In genomic region chr13:34401031-34401430, GRCm38 (mm10) we compare ENCODE assay signal across 24 mouse cellular contexts. TPM values are rescaled to one million over a fixed set of nuclear protein-coding genes. Genes with fewer than 3 reads are reported as not detected.
DNase-seq lines count a peak whose midpoint lies in the region; ATAC-seq and TF ChIP-seq lines count a peak whose summit lies in the region.
"Had no signal": no experiment of that assay in that cellular context is flagged by ENCODE, and none has a peak within 500 bp of the region (broad histone marks: within the 10 kb centered on the region; RNA-seq: fewer than 3 reads in every experiment).

No protein-coding gene starts in this region.

- no peaks in the 10 kb centered on the region for H3K27me3 ChIP-seq in embryonic facial prominence, embryonic 14.5 days (replicated peaks; ENCODE audit: control insufficient read depth, insufficient read depth, low read length)
- H3K27me3 ChIP-seq in embryonic facial prominence, embryonic 10.5 days (replicated peaks; ENCODE audit: low read depth, poor library complexity, severe bottlenecking): no peaks in the 10 kb centered on the region
- H3K27me3 ChIP-seq in lung, postnatal 0 days (replicated peaks; ENCODE audit: insufficient read depth, low read length): no peaks in the 10 kb centered on the region
- no peaks in the 10 kb centered on the region; the same call in 1 of the 2 replicates for H3K27me3 ChIP-seq in liver, embryonic 12.5 days (replicated peaks)
- H3K27me3 ChIP-seq: CH12.LX, Patski had no signal

- 41% methylated on average over 2 of the region's 2 CpGs for WGBS in embryonic facial prominence, embryonic 14.5 days
- 81% methylated on average over 2 of the region's 2 CpGs for WGBS in embryonic facial prominence, embryonic 10.5 days
- WGBS in lung, postnatal 0 days: 67% methylated on average over 2 of the region's 2 CpGs
- 59% methylated on average over 2 of the region's 2 CpGs for WGBS in liver, embryonic 12.5 days (ENCODE audit: insufficient replicate concordance)

- no peaks in the 10 kb centered on the region for H3K9me3 ChIP-seq in embryonic facial prominence, embryonic 14.5 days (ENCODE audit: control insufficient read depth, low read length)
- no peaks in the 10 kb centered on the region for H3K9me3 ChIP-seq in embryonic facial prominence, embryonic 10.5 days
- no peaks in the 10 kb centered on the region for H3K9me3 ChIP-seq in lung, postnatal 0 days (ENCODE audit: low read length)
- no peaks in the 10 kb centered on the region for H3K9me3 ChIP-seq in liver, embryonic 12.5 days (replicated peaks)
- H3K9me3 ChIP-seq: G1E had no signal

- H3K9ac ChIP-seq in embryonic facial prominence, embryonic 14.5 days (ENCODE audit: low read depth, low read length): no peak overlapping the region
- H3K9ac ChIP-seq in lung, postnatal 0 days (replicated peaks; ENCODE audit: low read depth): no peak overlapping the region
- H3K9ac ChIP-seq in liver, embryonic 12.5 days: no peak overlapping the region

- no peak for TF ChIP-seq CTCF in lung, postnatal 0 days (IDR thresholded peaks at IDR 0.05)

- 0 out of 2 replicates have a peak, but pooled peaks have one; percentile 13 for TF ChIP-seq EP300 in lung, postnatal 0 days (IDR thresholded peaks at IDR 0.05)

- peaks cover 3% of the 10 kb centered on the region; the same call in 1 of the 2 replicates for H3K4me1 ChIP-seq in embryonic facial prominence, embryonic 14.5 days (ENCODE audit: control insufficient read depth, insufficient read depth, low read length)
- peaks cover 8% of the 10 kb centered on the region for H3K4me1 ChIP-seq in embryonic facial prominence, embryonic 10.5 days
- no peaks in the 10 kb centered on the region for H3K4me1 ChIP-seq in lung, postnatal 0 days (ENCODE audit: insufficient read depth, low read depth, low read length)
- peaks cover 22% of the 10 kb centered on the region for H3K4me1 ChIP-seq in liver, embryonic 12.5 days

- DNase-seq in embryonic facial prominence, embryonic 14.5 days (ENCODE audit: low spot score): peak; percentile 24
- DNase-seq in embryonic facial prominence, embryonic 10.5 days (ENCODE audit: low spot score): no peak
- no peak for DNase-seq in lung, postnatal 0 days (ENCODE audit: low spot score)
- no peak for DNase-seq in lung, postnatal 14 days
- DNase-seq in 3T3-L1 (ENCODE audit: low read depth, low spot score) (peak; percentile 51), NIH3T3 (ENCODE audit: low read depth) (peak; percentile 60)
- DNase-seq in gastrocnemius, adult 18-20 months (ENCODE audit: low spot score): no peak
- DNase-seq: adrenal gland, adult 2 months; adrenal gland, adult 8-10 months; adrenal gland, postnatal 10 days; adrenal gland, postnatal 14 days; adrenal gland, postnatal 25 days; adrenal gland, postnatal 36 days; B cell, adult 2 months; cerebellum, adult 11 months; cerebellum, adult 11-12 months; cerebellum, adult 18-20 months; cerebellum, adult 2 months had no signal

- H3K4me2 ChIP-seq in embryonic facial prominence, embryonic 14.5 days (ENCODE audit: low read depth, low read length): no peak overlapping the region
- H3K4me2 ChIP-seq in lung, postnatal 0 days (replicated peaks; ENCODE audit: low read depth, low read length): no peak overlapping the region
- no peak overlapping the region for H3K4me2 ChIP-seq in liver, embryonic 12.5 days

- H3K4me3 ChIP-seq in embryonic facial prominence, embryonic 14.5 days (ENCODE audit: low read depth, low read length): no peak overlapping the region
- H3K4me3 ChIP-seq in embryonic facial prominence, embryonic 10.5 days: no peak overlapping the region
- no peak overlapping the region for H3K4me3 ChIP-seq in lung, postnatal 0 days (ENCODE audit: low read depth, low read length)
- H3K4me3 ChIP-seq in liver, embryonic 12.5 days: no peak overlapping the region

- no peaks in the 10 kb centered on the region for H3K36me3 ChIP-seq in embryonic facial prominence, embryonic 14.5 days (ENCODE audit: control insufficient read depth, insufficient read depth, low read length)
- H3K36me3 ChIP-seq in embryonic facial prominence, embryonic 10.5 days (replicated peaks): no peaks in the 10 kb centered on the region
- H3K36me3 ChIP-seq in lung, postnatal 0 days (ENCODE audit: insufficient read depth, low read length): no peaks in the 10 kb centered on the region
- H3K36me3 ChIP-seq in liver, embryonic 12.5 days: no peaks in the 10 kb centered on the region
- H3K36me3 ChIP-seq: G1E had no signal

- H3K27ac ChIP-seq in embryonic facial prominence, embryonic 14.5 days (replicated peaks; ENCODE audit: low read depth, low read length): no peak overlapping the region
- no peak overlapping the region for H3K27ac ChIP-seq in embryonic facial prominence, embryonic 10.5 days (replicated peaks)
- H3K27ac ChIP-seq in lung, postnatal 0 days (ENCODE audit: low read length): no peak overlapping the region
- H3K27ac ChIP-seq in liver, embryonic 12.5 days: no peak overlapping the region

- ATAC-seq in embryonic facial prominence, embryonic 14.5 days (ENCODE audit: low read depth): no peak
- ATAC-seq in lung, postnatal 0 days: no peak
- ATAC-seq in liver, embryonic 12.5 days: no peak
- ATAC-seq: activated CD4-positive, CD25-positive, alpha-beta regulatory T cell, adult 4 months; CD4-positive, CD25-positive, alpha-beta regulatory T cell, adult 4 months; Patski had no signal

RNA-seq across cellular contexts. Expression of gene Slc22a23, which starts 56.0 kb away (rescaled TPM):
- polyA plus RNA-seq in embryonic facial prominence, embryonic 14.5 days (2014; fragmentation: Nextera tagmentation; extraction: Ambion mirVana): 6.0 and 7.4 TPM in 2 replicates
- 2.9 and 3.1 TPM in 2 replicates for polyA plus RNA-seq in embryonic facial prominence, embryonic 10.5 days (2016; fragmentation: Nextera tagmentation; extraction: Ambion mirVana)
- polyA plus RNA-seq in lung, postnatal 0 days (2015; fragmentation: Nextera tagmentation; extraction: Ambion mirVana): 8.1 and 9.1 TPM in 2 replicates
- total RNA-seq in gastrocnemius, adult 18-20 months (2021): 10 to 100 TPM; 10.2 to 13.1 TPM
- 12.8 and 13.8 TPM in 2 replicates for polyA plus RNA-seq in liver, embryonic 12.5 days (2016; fragmentation: Nextera tagmentation; extraction: Ambion mirVana)

Comparison
In these comparisons a context has a peak if more than half of its experiments do, and no peak if none do; other contexts are left out.
1. DNase-seq: peak in embryonic facial prominence, embryonic 14.5 days (single experiment), 3T3-L1 (single experiment) and NIH3T3 (single experiment); none in embryonic facial prominence, embryonic 10.5 days (single experiment), lung, postnatal 0 days (single experiment), lung, postnatal 14 days (single experiment) and gastrocnemius, adult 18-20 months (single experiment).